Mouse (Mus musculus) forebrain, postnatal 0 days (tissue): ENCODE results near the gene Kcnh1. TPM values are rescaled to one million over a fixed set of nuclear protein-coding genes. Genes with fewer than 3 reads are reported as not detected.
A peak's percentile ranks its signal among the peaks of the same experiment; 100 is the strongest.

Source experiments
- ATAC-seq: fragments of 200-750 bp; cut with Nextera tagmentation; 2 replicates; pipeline ENCODE4 v1.8.0; 2017; ENCODE audit warnings: mild to moderate bottlenecking, moderate library complexity
- DNase-seq: peaks from one replicate; pipeline ENCODE4 v3.0.0-alpha.2; 2015
- H3K27ac ChIP-seq: fragments of 300-500 bp; sonication (generic); 2 replicates; pipeline ENCODE4 v1.5.1; 2014; ENCODE audit warnings: low read depth, mild to moderate bottlenecking, antibody characterized with exemption, low read length, moderate library complexity, mixed read lengths
- H3K27me3 ChIP-seq: fragments of 300-500 bp; sonication (generic); 2 replicates; pipeline ENCODE4 v1.6.1; 2014; ENCODE audit warnings: mild to moderate bottlenecking, low read length, mixed read lengths; ENCODE audit not compliant: insufficient read depth
- H3K36me3 ChIP-seq: fragments of 300-500 bp; sonication (generic); 2 replicates; pipeline ENCODE4 v1.6.1; 2014; ENCODE audit warnings: mild to moderate bottlenecking, moderate library complexity; ENCODE audit not compliant: insufficient read depth
- H3K4me1 ChIP-seq: fragments of 300-500 bp; sonication (generic); 2 replicates; pipeline ENCODE4 v1.6.1; 2014; ENCODE audit warnings: antibody characterized with exemption; ENCODE audit not compliant: insufficient read depth
- H3K4me2 ChIP-seq: fragments of 300-500 bp; sonication (generic); 2 replicates; pipeline ENCODE4 v1.6.1; 2014; ENCODE audit warnings: low read depth, mild to moderate bottlenecking, moderate library complexity
- H3K4me3 ChIP-seq: fragments of 300-500 bp; sonication (generic); 2 replicates; pipeline ENCODE4 v1.5.1; 2014; ENCODE audit warnings: low read depth, low read length, mixed read lengths
- H3K9ac ChIP-seq: fragments of 300-500 bp; sonication (generic); 2 replicates; pipeline ENCODE4 v1.6.1; 2014; ENCODE audit warnings: mild to moderate bottlenecking
- H3K9me3 ChIP-seq: fragments of 300-500 bp; sonication (generic); 2 replicates; pipeline ENCODE4 v1.6.1; 2016; ENCODE audit warnings: low read length
- CTCF ChIP-seq: sonication (generic); IDR thresholded peaks from 2 replicates; pipeline ENCODE4 v1.5.1; 2016; ENCODE audit warnings: antibody characterized with exemption, control low read depth, low read depth
- WGBS: fragments of 180-500 bp; shearing (Covaris S2); extraction: QIAGEN DNeasy Blood & Tissue Kit; methylation state at CpG from one replicate; pipeline ENCODE4 v1.1.7; 2014; 5-methylcytosine and 5-hydroxymethylcytosine counted together
- polyA plus RNA-seq: library from polyadenylated mRNA; unstranded; fragments of >200 nt; fragmentation: Nextera tagmentation; extraction: Ambion mirVana; gene quantifications from 2 replicates; pipeline ENCODE4 v1.2.1, GENCODE M21; 2015
- total RNA-seq: library from RNA; depleted of rRNA; stranded (reverse); fragments of >200 nt; gene quantifications from 2 replicates; pipeline ENCODE4 v1.2.3, GENCODE M21; 2014; rRNA removed

The Kcnh1 gene
- total and polyA plus RNA-seq, 2 experiments from 2014 or later = 2.3 to 5.7 TPM

- no peaks in the 10 kb centered on the region for H3K27me3 ChIP-seq
- no peaks in the 10 kb centered on the region for H3K4me1 ChIP-seq
- no peak overlapping the region for H3K4me2 ChIP-seq
- no peaks in the 10 kb centered on the region for H3K9me3 ChIP-seq
- no peak for TF ChIP-seq CTCF
- WGBS = 88% methylated on average over 3 of the region's 3 CpGs
- no peaks in the 10 kb centered on the region for H3K36me3 ChIP-seq
- DNase-seq = no peak
- H3K9ac ChIP-seq = no peak overlapping the region
- H3K27ac ChIP-seq = no peak overlapping the region
- no peak for ATAC-seq
- H3K4me3 ChIP-seq = no peak overlapping the region
Observed at GRCm38 (mm10) chr1:192550561-192550960, 360.0 kb downstream of the Kcnh1 start.

GRCm38 (mm10) chr1:192555516-192555915, 364.9 kb downstream of the Kcnh1 start:
- no peak overlapping the region for H3K4me3 ChIP-seq
- H3K27ac ChIP-seq = no peak overlapping the region
- no peaks in the 10 kb centered on the region for H3K36me3 ChIP-seq
- no peak for TF ChIP-seq CTCF
- no peaks in the 10 kb centered on the region for H3K27me3 ChIP-seq
- no peak for DNase-seq
- H3K9ac ChIP-seq = no peak overlapping the region
- no peak for ATAC-seq
- WGBS = 70% methylated on average over 4 of the region's 4 CpGs
- no peaks in the 10 kb centered on the region for H3K4me1 ChIP-seq
- no peaks in the 10 kb centered on the region for H3K9me3 ChIP-seq
- no peak overlapping the region for H3K4me2 ChIP-seq

GRCm38 (mm10) chr1:192557978-192558594, 367.5 kb downstream of the Kcnh1 start:
- H3K27me3 ChIP-seq = no peaks in the 10 kb centered on the region
- no peak overlapping the region for H3K4me2 ChIP-seq
- no peaks in the 10 kb centered on the region for H3K4me1 ChIP-seq
- H3K9ac ChIP-seq = no peak overlapping the region
- no peak for TF ChIP-seq CTCF
- no peak for DNase-seq
- 52% methylated on average over 5 of the region's 5 CpGs for WGBS
- no peaks in the 10 kb centered on the region for H3K36me3 ChIP-seq
- ATAC-seq = peak; percentile 23; the same call in 1 of the 2 replicates
- no peak overlapping the region for H3K27ac ChIP-seq
- H3K4me3 ChIP-seq = no peak overlapping the region
- no peaks in the 10 kb centered on the region for H3K9me3 ChIP-seq

GRCm38 (mm10) chr1:192559341-192559740, 368.8 kb downstream of the Kcnh1 start:
- Histone ChIP-seq H3K9me3 (no peaks in the 10 kb centered on the region), H3K4me1 (no peaks in the 10 kb centered on the region), H3K36me3 (no peaks in the 10 kb centered on the region), H3K4me3 (no peak overlapping the region), H3K27me3 (no peaks in the 10 kb centered on the region), H3K9ac (no peak overlapping the region), H3K27ac (no peak overlapping the region), H3K4me2 (no peak overlapping the region)
- ATAC-seq (no peak), DNase-seq (no peak)
- WGBS = 100% methylated on average over 1 of the region's 1 CpGs
- no peak for TF ChIP-seq CTCF

Other genes with a start within 250 kb of the Kcnh1 start
- 0.92 and 1.9 TPM in 2 replicates for gene Rd3, start 213.4 kb upstream of the Kcnh1 start, total RNA-seq
- gene Rd3, start 213.4 kb upstream of the Kcnh1 start, polyA plus RNA-seq = 3.3 and 3.4 TPM in 2 replicates
- gene Traf5, start 98.2 kb upstream of the Kcnh1 start, total RNA-seq = 2.0 and 4.3 TPM in 2 replicates
- gene Traf5, start 98.2 kb upstream of the Kcnh1 start, polyA plus RNA-seq = 1.2 and 1.5 TPM in 2 replicates
- gene Rcor3, start 52.7 kb upstream of the Kcnh1 start, total RNA-seq = 30.7 and 32.6 TPM in 2 replicates
- 35.3 and 48.0 TPM in 2 replicates for gene Rcor3, start 52.7 kb upstream of the Kcnh1 start, polyA plus RNA-seq